Mouse (Mus musculus): ENCODE results near the gene Bod1. TPM values are rescaled to one million over a fixed set of nuclear protein-coding genes. Genes with fewer than 3 reads are reported as not detected.

The Bod1 gene
- total RNA-seq, 2 experiments from 2014 or later: 115 to 121 TPM

DNA sequence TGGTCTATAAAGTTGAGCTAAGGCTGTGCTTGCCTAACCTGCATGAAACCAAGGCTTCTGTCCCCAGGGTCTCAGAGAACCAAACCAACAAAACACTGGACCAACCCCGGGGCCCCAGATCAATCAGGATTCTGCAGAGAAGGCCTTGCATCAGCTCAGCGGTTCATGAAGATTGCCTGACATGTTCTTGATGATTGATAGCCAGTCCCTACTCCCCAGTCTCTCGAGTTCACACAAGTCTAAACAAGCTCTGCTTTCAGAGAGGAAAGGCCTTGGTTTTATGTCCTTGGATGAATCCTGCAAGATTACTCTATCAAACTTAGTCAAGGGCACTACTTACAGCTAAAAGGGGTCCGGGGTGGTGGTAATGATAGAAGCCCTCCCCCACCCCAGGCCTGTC is 55.0 kb downstream of the Bod1 start:
- intact Hi-C loops (cut with DNase I): loop anchor here (5.0 kb wide), 3 partner anchors 154 to 369 kb away; no protein-coding TSS in a partner anchor
- no peak for DNase-seq (ENCODE audit: low spot score)

Other genes starting within 250 kb of the Bod1 start
- gene Cpeb4, start 200.3 kb upstream of the Bod1 start, total RNA-seq (2021): 10 to 100 TPM; 80.9 to 92.0 TPM